Mouse (Mus musculus) thymus, adult 2 months (tissue): ENCODE measurements around the gene Gal3st2b.

ENCODE experiments used
- CTCF ChIP-seq: fragments of 200-500 bp; IDR thresholded peaks from 2 replicates; pipeline ENCODE4 v1.5.1; 2012; ENCODE audit warnings: mild to moderate bottlenecking, control low read depth, low read length, moderate library complexity, borderline replicate concordance; ENCODE audit not compliant: control insufficient read depth, poor library complexity, insufficient read depth; ENCODE audit errors: extremely low read depth
- POLR2A ChIP-seq: fragments of 200-500 bp; IDR thresholded peaks from 2 replicates; pipeline ENCODE4 v1.6.1; 2012; ENCODE audit warnings: mild to moderate bottlenecking, low read length, control low read depth, moderate library complexity; ENCODE audit not compliant: control insufficient read depth, poor library complexity, insufficient read depth; ENCODE audit errors: extremely low read depth

- TF ChIP-seq CTCF, result no peak
- TF ChIP-seq POLR2A, result no peak
These were observed 70.7 kb downstream of the Gal3st2b start for GRCm38 (mm10) chr1:93988786-93989185.
